Mouse (Mus musculus) mammary gland, adult 2 months (tissue): ENCODE measurements around the gene E430018J23Rik. TPM values are rescaled to one million over a fixed set of nuclear protein-coding genes. Genes with fewer than 3 reads are reported as not detected.

Experiments used
- polyA plus RNA-seq: library from polyadenylated mRNA; depleted of rRNA; stranded (reverse); fragments of >200 nt; gene quantifications from 2 replicates; pipeline ENCODE4 v1.2.3, GENCODE M21; 2012; ENCODE audit warnings: low replicate concordance; rRNA removed

Gene E430018J23Rik
- 5.7 and 7.7 TPM in 2 replicates for polyA plus RNA-seq

DNA sequence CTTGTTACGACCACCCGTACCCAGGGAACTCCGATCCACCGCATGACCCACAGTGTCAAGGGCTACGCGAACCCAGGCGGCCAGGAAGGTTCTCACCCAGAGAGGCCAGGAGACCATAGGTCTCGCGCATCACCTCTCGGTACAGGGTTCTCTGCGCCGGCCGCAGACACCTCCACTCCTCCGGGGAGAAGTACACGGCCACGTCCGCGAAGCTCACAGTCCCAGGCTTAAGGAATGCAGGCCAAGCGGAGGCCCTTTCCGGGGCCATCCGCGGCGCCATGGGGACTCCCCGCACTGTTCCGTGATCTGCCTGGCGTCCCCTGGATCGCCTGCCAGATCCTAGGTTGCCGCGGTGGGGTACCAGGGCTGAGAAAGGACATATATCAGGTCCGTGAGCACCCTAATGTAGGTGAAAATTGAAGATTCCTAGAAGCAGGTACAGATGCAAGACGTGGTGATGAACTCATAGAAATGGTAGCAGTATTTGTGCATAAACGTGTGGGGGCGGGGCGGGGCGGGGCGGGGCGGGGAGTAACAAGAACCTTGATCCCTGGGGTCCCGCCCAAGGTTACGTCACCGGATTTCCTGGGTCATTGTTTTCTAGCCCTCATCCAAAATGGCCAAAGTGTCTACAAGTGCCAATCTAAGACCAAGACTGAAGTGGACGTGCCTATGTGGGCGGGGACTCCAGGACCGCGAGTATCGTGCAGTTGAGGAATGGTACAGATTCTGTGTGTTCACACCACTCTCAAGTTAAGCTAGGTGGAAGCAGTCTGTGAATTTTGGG, at the start of gene E430018J23Rik:
Gene E430018J23Rik (minus strand): TSS at position 473 of the 787 bp plus-strand sequence.

DNA sequence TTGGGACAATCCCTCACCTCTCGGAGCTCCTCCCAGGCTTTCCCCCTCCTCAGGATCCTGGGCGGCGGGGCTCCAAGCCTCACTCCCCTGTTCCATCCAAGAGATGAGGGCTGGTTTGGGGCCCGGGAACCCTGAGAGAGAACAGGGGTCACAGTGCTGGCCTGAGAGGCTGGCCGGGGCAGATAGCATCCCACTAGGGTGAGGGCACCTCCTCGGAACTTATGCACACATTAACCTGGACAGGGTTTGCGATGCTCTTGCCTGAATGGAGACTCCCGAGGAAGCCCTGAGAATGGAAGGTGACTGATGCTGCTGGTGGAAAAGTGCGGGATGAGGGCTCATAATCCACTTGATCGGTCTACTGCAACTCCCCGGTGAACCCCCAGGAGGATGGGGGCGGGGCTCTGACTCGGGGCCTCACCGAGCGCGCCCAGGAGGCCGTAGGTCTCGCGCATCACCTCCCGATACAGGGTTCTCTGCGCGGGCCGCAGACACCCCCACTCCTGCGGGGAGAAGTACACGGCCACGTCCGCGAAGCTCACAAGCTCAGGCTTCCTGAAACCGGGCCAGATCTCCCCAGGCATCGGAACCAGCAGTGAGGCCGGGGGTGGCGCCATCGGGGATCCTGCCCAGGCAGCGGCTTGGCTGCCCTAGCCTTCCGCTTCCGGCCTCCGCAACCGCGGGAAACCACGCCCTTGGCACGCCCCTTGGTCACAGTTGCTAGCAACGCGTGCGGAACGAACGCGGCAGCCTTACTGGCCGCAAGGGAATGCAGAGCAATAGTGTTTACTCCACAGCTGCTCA, 28.2 kb upstream of the E430018J23Rik start, which contains the start of gene Zfp688:
Gene Zfp688 (minus strand): TSS at position 681 of the 804 bp plus-strand sequence.

DNA sequence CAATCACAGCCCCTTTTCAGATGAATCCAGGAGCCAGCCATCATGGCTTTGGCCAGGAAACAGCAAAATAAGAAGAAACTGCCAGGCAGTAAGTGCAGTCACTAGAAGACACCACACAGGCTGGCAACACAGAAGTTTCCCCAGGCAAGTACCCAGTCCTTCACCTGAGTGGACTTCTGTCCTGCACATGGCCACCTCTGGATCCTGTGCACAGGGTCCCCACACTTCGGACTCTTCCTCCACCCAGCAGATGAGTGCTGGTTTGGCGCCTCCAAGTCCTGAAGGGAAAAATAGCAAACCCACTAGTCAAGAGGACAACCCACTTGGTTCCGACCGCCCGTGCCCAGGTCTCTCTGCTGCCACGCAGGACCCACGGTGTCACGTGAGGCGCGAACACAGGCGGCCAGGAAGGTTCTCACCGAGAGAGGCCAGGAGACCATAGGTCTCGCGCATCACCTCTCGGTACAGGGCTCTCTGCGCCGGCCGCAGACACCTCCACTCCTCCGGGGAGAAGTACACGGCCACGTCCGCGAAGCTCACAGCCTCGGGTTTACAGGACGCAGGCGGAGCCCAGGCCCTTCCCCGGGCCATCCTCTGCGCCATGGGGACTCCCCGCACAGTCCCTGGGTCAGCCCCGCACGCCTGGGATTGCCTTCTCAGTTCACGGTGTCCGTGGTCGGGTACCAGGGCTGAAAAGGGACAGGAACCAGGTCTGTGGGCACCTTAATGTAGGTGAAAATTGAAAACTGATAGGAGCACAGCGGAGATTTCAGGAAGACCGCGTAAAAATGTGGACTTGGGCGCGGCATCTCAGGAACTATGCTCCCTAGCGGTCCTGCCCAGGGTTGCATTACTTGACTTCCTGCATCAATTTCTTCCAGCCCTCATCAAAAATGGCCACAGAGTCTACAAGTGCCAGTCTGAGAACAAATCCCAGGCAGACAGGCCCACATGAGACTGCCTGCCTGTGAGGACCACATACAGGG, 12.9 kb upstream of the E430018J23Rik start, which contains the start of gene Zfp764:
Gene Zfp764 (minus strand): TSS at position 821 of the 986 bp plus-strand sequence.

DNA sequence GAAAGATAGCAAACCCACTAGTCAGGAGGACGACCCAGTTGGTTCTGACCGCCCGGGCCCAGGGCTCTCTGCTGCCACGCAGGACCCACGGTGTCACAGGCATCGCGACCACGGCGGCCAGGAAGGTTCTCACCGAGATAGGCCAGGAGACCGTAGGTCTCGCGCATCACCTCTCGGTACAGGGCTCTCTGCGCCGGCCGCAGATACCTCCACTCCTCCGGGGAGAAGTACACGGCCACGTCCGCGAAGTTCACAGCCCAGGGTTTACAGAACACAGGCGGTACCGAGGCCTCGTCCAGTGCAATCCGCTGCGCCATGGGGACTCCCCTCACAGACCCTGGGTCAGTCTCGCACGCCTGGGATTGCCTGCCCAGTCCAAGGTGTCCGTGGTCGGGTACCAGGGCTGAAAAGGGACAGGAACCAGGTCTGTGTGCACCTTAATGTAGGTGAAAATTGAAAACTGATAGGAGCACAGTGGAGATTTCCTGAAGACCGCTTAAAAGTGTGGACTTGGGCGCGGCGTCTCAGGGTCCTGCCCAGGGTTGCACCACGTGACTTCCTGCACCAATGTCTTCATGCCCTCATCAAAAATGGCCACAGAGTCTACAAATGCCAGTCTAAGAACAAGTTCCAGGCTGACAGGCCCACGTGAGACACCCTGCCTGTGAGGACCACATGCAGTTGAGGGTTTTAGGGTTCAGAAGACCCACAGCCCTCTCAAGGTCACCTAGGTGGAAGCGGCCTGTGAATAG, 6.6 kb downstream of the E430018J23Rik start, which contains the start of gene 9130019O22Rik:
Gene 9130019O22Rik (minus strand): TSS at position 526 of the 752 bp plus-strand sequence.

DNA sequence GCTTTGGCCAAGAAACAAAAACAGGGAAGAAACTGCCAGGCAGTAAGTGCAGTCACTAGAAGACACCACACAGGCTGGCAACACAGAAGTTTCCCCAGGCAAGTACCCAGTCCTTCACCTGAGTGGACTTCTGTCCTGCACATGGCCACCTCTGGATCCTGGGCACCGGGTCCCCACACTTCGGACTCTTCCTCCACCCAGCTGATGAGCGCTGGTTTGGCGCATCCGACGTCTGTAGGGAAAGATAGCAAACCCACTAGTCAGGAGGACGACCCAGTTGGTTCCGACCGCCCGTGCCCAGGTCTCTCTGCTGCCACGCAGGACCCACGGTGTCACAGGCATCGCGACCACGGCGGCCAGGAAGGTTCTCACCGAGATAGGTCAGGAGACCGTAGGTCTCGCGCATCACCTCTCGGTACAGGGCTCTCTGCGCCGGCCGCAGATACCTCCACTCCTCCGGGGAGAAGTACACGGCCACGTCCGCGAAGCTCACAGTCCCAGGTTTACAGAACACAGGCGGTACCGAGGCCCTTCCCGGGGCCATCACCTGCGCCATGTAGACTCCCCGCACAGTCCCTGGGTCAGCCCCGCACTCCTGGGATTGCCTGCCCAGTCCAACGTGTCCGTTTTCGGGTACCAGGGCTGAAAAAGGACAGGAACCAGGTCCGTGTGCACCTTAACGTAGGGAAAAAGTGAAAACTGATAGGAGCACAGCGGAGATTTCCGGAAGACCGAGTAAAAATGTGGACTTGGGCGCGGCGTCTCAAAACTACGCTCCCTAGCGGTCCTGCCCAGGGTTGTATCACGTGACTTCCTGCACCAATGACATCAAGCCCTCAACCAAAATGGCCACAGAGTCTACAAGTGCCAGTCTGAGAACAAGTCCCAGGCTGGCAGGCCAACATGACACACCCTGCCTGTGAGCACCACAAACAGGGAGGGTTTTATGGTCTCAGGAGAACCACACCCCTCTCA, 17.9 kb downstream of the E430018J23Rik start, which contains the start of gene Zfp747:
Gene Zfp747 (minus strand): TSS at position 780 of the 975 bp plus-strand sequence.

DNA sequence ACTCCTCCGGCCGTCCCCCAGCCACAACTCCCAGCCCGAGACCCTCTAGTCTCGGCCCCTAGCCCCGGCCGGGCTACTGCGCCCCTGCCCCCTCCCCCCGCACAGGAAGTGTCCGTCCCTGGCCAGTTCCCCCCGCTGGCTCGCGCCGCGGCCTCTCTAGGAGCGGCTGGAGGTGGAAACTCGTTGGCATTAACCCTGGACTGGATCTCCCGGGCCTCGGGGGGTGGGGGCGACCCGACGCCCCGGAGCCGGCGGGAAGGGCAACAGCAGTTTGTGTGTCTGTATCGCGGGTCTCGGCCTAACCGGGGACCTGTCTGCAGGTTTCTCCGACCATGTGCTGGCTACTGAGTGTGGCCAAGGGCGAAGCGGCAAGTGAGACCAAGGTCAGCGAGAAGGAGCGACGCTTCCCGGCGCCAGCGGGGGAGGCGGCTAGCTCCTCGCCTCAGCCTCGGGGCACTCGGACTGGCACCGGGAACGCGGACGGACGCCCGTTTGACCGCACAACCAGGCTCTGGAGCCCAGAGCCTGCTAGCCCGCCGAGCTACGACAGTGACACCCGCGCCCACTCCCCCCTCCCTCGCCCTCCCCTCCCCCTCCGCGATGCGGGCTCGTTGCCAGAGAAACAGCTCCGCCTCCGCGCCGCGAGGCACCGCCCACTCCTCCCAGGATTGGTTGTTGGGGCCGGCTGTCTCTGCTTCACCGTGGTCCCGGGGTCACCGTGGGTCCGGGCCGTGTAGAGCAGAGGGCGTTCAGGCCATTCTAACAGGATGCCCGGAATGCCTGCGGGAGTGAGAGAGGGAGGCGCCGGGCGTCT, 47.7 kb downstream of the E430018J23Rik start, which contains the start of gene Zfp768:
Gene Zfp768 (minus strand): TSS at position 78 of the 814 bp plus-strand sequence.

Other genes starting within 250 kb of the E430018J23Rik start
- gene Cd2bp2, start 197.6 kb downstream of the E430018J23Rik start, polyA plus RNA-seq = 20.9 and 26.3 TPM in 2 replicates
- gene Tbc1d10b, start 185.2 kb downstream of the E430018J23Rik start, polyA plus RNA-seq = 33.9 and 43.0 TPM in 2 replicates
- 1.2 and 1,692 TPM in 2 replicates for gene Mylpf, start 184.7 kb downstream of the E430018J23Rik start, polyA plus RNA-seq
- gene Zfp553, start 160.6 kb downstream of the E430018J23Rik start, polyA plus RNA-seq = 9.6 and 16.8 TPM in 2 replicates
- 75.4 and 186 TPM in 2 replicates for gene Sept1, start 160.5 kb downstream of the E430018J23Rik start, polyA plus RNA-seq
- 47.0 and 163 TPM in 2 replicates for gene Zfp771, start 149.4 kb downstream of the E430018J23Rik start, polyA plus RNA-seq
- 48.0 and 48.7 TPM in 2 replicates for gene Dctpp1, start 132.9 kb downstream of the E430018J23Rik start, polyA plus RNA-seq
- gene Sephs2, start 119.6 kb downstream of the E430018J23Rik start, polyA plus RNA-seq = 26.2 and 37.4 TPM in 2 replicates
- 50.2 and 53.8 TPM in 2 replicates for gene Itgal, start 97.4 kb downstream of the E430018J23Rik start, polyA plus RNA-seq
- gene Zfp768, start 48.0 kb downstream of the E430018J23Rik start, polyA plus RNA-seq = 28.7 and 45.9 TPM in 2 replicates
- 7.4 and 8.2 TPM in 2 replicates for gene Zfp747, start 17.6 kb downstream of the E430018J23Rik start, polyA plus RNA-seq
- gene 9130019O22Rik, start 6.5 kb downstream of the E430018J23Rik start, polyA plus RNA-seq = 4.1 TPM in 2 replicates
- 6.5 and 8.7 TPM in 2 replicates for gene Zfp764, start 13.2 kb upstream of the E430018J23Rik start, polyA plus RNA-seq
- 16.2 and 30.6 TPM in 2 replicates for gene Zfp688, start 28.4 kb upstream of the E430018J23Rik start, polyA plus RNA-seq
- gene Zfp689, start 55.5 kb upstream of the E430018J23Rik start, polyA plus RNA-seq = 4.8 and 7.4 TPM in 2 replicates
- 89.9 and 116 TPM in 2 replicates for gene Prr14, start 66.0 kb upstream of the E430018J23Rik start, polyA plus RNA-seq
- gene Fbrs, start 85.6 kb upstream of the E430018J23Rik start, polyA plus RNA-seq = 23.0 and 53.9 TPM in 2 replicates
- 25.8 and 41.8 TPM in 2 replicates for gene Srcap, start 118.4 kb upstream of the E430018J23Rik start, polyA plus RNA-seq
- 7.2 and 11.5 TPM in 2 replicates for gene Gm42715, start 126.0 kb upstream of the E430018J23Rik start, polyA plus RNA-seq
- gene Tmem265, start 167.8 kb upstream of the E430018J23Rik start, polyA plus RNA-seq = 3.3 TPM in 1 of 2 replicates, not detected in the other
- gene Phkg2, start 179.7 kb upstream of the E430018J23Rik start, polyA plus RNA-seq = 72.6 and 74.4 TPM in 2 replicates
- 4.0 and 5.5 TPM in 2 replicates for gene Ccdc189, start 195.0 kb upstream of the E430018J23Rik start, polyA plus RNA-seq
- 26.2 and 26.4 TPM in 2 replicates for gene Rnf40, start 195.1 kb upstream of the E430018J23Rik start, polyA plus RNA-seq
- gene Zfp629, start 222.2 kb upstream of the E430018J23Rik start, polyA plus RNA-seq = 11.0 and 12.2 TPM in 2 replicates